Mouse (Mus musculus): ENCODE data around the gene Vmn1r217. TPM values are rescaled to one million over a fixed set of nuclear protein-coding genes. Genes with fewer than 3 reads are reported as not detected.
"Not testable (repeated sequence)": the region's sequence is repeated elsewhere in the genome, so short reads cannot be mapped to it uniquely, and the experiment has no call there.

Vmn1r217 gene
- not detected in 2 replicates for polyA plus RNA-seq (2016; fragmentation: Nextera tagmentation; extraction: Ambion mirVana)

GRCm38 (mm10) chr13:23118126-23118525 is at the start of gene Vmn1r217:
TSS of gene Vmn1r217 (minus strand) at chr13:23118226.
- H3K36me3 ChIP-seq; ATAC-seq (ENCODE audit: low FRiP score); H3K4me3 ChIP-seq; H3K9me3 ChIP-seq (replicated peaks); H3K4me1 ChIP-seq; H3K27ac ChIP-seq; H3K27me3 ChIP-seq; H3K4me2 ChIP-seq (replicated peaks); H3K9ac ChIP-seq: not testable (repeated sequence)
- WGBS = 80% methylated on average over 1 of the region's 1 CpGs

- not testable (repeated sequence) for H3K4me2 ChIP-seq (replicated peaks); H3K9me3 ChIP-seq (replicated peaks); H3K9ac ChIP-seq; ATAC-seq (ENCODE audit: low FRiP score); H3K27me3 ChIP-seq; H3K27ac ChIP-seq; H3K4me3 ChIP-seq; H3K4me1 ChIP-seq; H3K36me3 ChIP-seq
- WGBS = 88% methylated on average over 4 of the region's 4 CpGs
Observed at GRCm38 (mm10) chr13:23166471-23166870, 48.4 kb upstream of the Vmn1r217 start.

- Histone ChIP-seq H3K9ac (no peak within 1 kb of the TSS), H3K4me2 (replicated peaks) (no peak within 1 kb of the TSS), H3K4me3 (no peak within 1 kb of the TSS), H3K36me3 (no peaks in the 10 kb centered on the region), H3K27ac (no peak within 1 kb of the TSS), H3K4me1 (no peaks in the 10 kb centered on the region), H3K9me3 (replicated peaks) (no peaks in the 10 kb centered on the region), H3K27me3 (no peaks in the 10 kb centered on the region)
- 85% methylated on average over 4 of the region's 4 CpGs for WGBS
- ATAC-seq (ENCODE audit: low FRiP score) = no peak
Observed at GRCm38 (mm10) chr13:23159012-23159411, 41.0 kb upstream of the Vmn1r217 start, which contains the start of gene Vmn1r219. TSS of gene Vmn1r219 (plus strand) at chr13:23159312.

- no peak for ATAC-seq (ENCODE audit: low FRiP score)
Observed at GRCm38 (mm10) chr13:23157848-23158247, 39.8 kb upstream of the Vmn1r217 start.

DNA sequence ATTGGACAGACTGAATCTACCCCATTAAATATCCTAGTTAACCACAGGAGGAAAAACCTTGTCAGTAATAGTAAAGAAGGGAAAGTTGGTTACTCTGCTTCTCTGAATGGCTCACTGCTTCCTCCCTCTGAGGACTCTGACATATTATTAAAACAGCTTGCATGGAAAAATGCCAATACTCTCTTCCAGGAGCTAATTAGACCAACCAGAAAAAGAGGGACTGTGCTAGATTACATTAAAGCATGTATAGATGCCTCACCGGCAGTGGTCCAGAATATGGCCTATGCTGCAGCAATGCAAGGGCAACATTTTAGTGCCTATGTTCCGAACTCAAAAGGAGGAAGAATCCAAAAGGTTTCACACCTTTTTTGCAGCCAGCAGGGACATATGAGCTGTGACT is 20.9 kb upstream of the Vmn1r217 start:
- no peaks in the 10 kb centered on the region for H3K9me3 ChIP-seq (replicated peaks)
- no peak overlapping the region for H3K27ac ChIP-seq
- no peaks in the 10 kb centered on the region for H3K36me3 ChIP-seq
- no peaks in the 10 kb centered on the region for H3K4me1 ChIP-seq
- H3K27me3 ChIP-seq = no peaks in the 10 kb centered on the region
- WGBS = 90% methylated on average over 2 of the region's 2 CpGs
- H3K9ac ChIP-seq = no peak overlapping the region
- H3K4me2 ChIP-seq (replicated peaks) = no peak overlapping the region
- H3K4me3 ChIP-seq = no peak overlapping the region
- ATAC-seq (ENCODE audit: low FRiP score) = no peak

More at GRCm38 (mm10) chr13:23157848-23158247, 39.8 kb upstream of the Vmn1r217 start:
- no peak overlapping the region for H3K4me3 ChIP-seq
- no peak overlapping the region for H3K4me2 ChIP-seq (replicated peaks)
- no peak overlapping the region for H3K27ac ChIP-seq
- H3K4me1 ChIP-seq = no peaks in the 10 kb centered on the region
- H3K9ac ChIP-seq = no peak overlapping the region
- no peaks in the 10 kb centered on the region for H3K9me3 ChIP-seq (replicated peaks)
- H3K27me3 ChIP-seq = no peaks in the 10 kb centered on the region
- H3K36me3 ChIP-seq = no peaks in the 10 kb centered on the region
- 75% methylated on average over 3 of the region's 3 CpGs for WGBS

DNA sequence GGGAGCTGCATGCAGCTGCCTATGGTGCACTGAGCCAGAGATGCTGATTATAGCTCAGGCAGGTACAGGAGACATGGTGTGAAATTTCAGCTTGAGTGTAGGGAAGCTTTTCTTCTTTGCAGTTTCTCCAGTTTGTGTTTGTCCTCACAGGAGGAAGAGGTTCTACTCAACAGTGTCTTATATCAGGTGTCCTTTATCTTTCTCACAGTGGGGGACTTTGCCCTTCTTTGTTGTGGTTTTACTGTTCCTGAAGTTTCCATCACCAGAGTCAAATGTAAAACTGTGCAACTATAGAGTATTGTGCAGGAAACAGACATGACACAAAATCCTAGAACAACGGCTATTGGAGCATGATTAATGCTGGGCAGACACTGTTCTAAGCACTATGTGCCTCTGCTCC is 15.5 kb upstream of the Vmn1r217 start:
- H3K27ac ChIP-seq = no peak overlapping the region
- 78% methylated on average over 1 of the region's 1 CpGs for WGBS
- ATAC-seq (ENCODE audit: low FRiP score) = no peak
- no peaks in the 10 kb centered on the region for H3K36me3 ChIP-seq
- H3K4me2 ChIP-seq (replicated peaks) = no peak overlapping the region
- no peak overlapping the region for H3K9ac ChIP-seq
- H3K27me3 ChIP-seq = no peaks in the 10 kb centered on the region
- H3K9me3 ChIP-seq (replicated peaks) = no peaks in the 10 kb centered on the region
- no peak overlapping the region for H3K4me3 ChIP-seq
- no peaks in the 10 kb centered on the region for H3K4me1 ChIP-seq

DNA sequence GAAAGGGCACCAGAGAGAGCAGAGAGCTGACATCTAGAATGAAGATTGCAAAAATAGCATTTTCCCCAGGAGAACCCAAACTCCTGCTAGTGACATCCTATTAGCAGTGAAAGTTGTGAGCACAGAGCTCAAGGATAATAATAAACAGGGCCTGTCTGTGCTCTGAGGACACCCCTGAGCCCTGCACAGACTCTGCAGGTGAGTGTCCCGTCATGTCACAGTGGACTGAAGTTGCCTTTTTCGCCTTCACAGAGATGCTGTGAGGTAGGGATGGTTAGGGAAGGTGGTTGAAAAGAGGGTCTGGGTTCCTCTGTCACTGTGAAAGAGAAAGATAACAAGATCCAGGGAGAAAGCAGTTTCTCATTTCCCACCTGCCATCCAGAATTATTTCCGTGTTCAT is 15.1 kb upstream of the Vmn1r217 start, which contains the start of gene Vmn1r218:
Gene Vmn1r218, plus strand, starts transcription at position 57 of the 400 bp plus-strand sequence.
- no peak within 1 kb of the TSS for H3K27ac ChIP-seq
- no peaks in the 10 kb centered on the region for H3K27me3 ChIP-seq
- whole genome bisulfite sequencing = 77% methylated on average over 3 of the region's 3 CpGs
- ATAC-seq (ENCODE audit: low FRiP score) = no peak
- no peak within 1 kb of the TSS for H3K9ac ChIP-seq
- H3K4me1 ChIP-seq = no peaks in the 10 kb centered on the region
- no peaks in the 10 kb centered on the region for H3K9me3 ChIP-seq (replicated peaks)
- no peak within 1 kb of the TSS for H3K4me2 ChIP-seq (replicated peaks)
- no peak within 1 kb of the TSS for H3K4me3 ChIP-seq
- no peaks in the 10 kb centered on the region for H3K36me3 ChIP-seq

DNA sequence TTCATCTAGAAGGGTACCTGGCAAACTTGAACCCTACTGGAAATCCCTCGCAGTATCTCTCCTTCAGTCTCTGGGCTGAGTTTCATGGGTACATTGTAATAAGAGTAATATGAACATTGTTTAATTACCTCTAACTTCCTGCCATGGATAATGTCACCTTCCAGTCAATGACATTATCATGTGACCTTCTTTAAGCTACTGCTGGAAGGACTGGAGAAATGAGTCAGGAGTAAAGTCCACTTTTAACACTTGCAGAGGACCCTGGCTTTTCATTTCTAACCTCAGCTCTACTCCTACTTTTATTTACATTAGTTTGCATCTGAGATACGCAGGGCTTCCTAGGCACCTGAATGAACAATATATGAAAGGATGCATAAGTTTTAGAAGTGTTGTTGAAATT is 2.6 kb upstream of the Vmn1r217 start:
- Histone ChIP-seq H3K4me3 (no peak overlapping the region), H3K27me3 (no peaks in the 10 kb centered on the region), H3K36me3 (no peaks in the 10 kb centered on the region), H3K4me2 (replicated peaks) (no peak overlapping the region), H3K27ac (no peak overlapping the region), H3K9me3 (replicated peaks) (no peaks in the 10 kb centered on the region), H3K4me1 (no peaks in the 10 kb centered on the region), H3K9ac (no peak overlapping the region)
- 87% methylated on average over 2 of the region's 2 CpGs for WGBS
- ATAC-seq (ENCODE audit: low FRiP score) = no peak

DNA sequence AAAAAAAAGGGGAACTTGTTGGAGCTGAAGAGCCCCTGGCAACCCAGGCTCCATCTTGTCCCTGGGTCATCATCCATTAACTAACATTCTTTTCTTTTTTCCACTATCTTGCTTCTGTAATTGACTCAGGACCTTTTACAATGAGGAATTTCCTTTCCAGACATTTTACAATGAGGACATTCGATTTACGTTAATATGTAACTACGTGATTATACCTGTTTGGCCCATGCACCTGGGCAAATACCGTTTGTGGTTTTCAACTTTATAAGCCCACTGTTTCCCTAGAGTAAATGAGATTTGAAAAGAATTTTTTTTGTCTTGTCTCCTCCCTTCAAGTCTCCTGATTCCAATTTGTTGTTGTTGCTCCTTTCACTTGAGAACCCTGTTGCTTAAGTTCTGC is 23.6 kb downstream of the Vmn1r217 start:
- no peak overlapping the region for H3K27ac ChIP-seq
- H3K9me3 ChIP-seq (replicated peaks) = no peaks in the 10 kb centered on the region
- H3K9ac ChIP-seq = no peak overlapping the region
- ATAC-seq (ENCODE audit: low FRiP score) = no peak
- WGBS = 93% methylated on average over 4 of the region's 4 CpGs
- H3K4me3 ChIP-seq = no peak overlapping the region
- H3K4me1 ChIP-seq = no peaks in the 10 kb centered on the region
- no peaks in the 10 kb centered on the region for H3K27me3 ChIP-seq
- no peaks in the 10 kb centered on the region for H3K36me3 ChIP-seq
- no peak overlapping the region for H3K4me2 ChIP-seq (replicated peaks)

DNA sequence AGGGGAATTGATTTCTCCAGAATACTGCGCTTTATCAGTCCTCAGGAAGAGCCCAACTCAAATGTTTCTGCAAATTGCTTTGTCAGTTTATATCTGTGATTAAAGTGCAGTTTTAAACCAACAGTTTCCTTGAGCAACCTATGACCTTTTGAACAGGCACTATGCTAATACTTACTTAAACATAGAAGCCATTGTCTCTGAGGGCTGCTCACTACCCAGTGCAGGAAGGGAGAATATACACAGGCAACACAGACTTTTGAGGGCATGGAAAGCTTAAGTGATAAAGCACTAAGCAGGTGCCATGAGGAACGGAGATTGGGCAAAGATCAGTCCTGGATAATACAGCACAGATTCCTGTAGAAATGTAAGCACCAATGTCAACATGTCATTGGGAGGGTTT is 48.7 kb downstream of the Vmn1r217 start:
- H3K27me3 ChIP-seq = no peaks in the 10 kb centered on the region
- H3K9me3 ChIP-seq (replicated peaks) = no peaks in the 10 kb centered on the region
- no peak for ATAC-seq (ENCODE audit: low FRiP score)
- H3K27ac ChIP-seq = no peak overlapping the region
- WGBS = 92% methylated on average over 2 of the region's 2 CpGs
- H3K36me3 ChIP-seq = no peaks in the 10 kb centered on the region
- H3K9ac ChIP-seq = no peak overlapping the region
- H3K4me3 ChIP-seq = no peak overlapping the region
- no peaks in the 10 kb centered on the region for H3K4me1 ChIP-seq
- H3K4me2 ChIP-seq (replicated peaks) = no peak overlapping the region

DNA sequence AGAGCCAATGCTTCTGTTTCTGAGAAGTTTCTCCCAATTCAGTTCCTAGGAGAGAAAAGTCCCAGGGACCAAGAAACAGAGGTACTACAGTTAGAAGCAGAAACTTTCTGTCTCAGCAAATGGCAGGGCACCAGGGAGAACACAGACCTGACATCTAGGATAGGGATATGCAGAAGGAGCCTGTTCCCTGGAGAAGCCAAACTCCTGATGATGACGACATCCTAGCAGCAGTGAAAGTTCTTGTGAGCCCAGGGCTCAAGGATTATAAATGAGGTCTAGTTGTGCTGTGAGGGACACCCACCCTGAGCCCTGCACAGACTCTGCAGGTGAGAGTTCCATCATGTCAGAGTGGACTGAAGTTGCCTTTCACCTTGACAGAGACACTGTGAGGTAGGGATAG is 50.3 kb downstream of the Vmn1r217 start, which contains the start of gene Vmn1r215:
Gene Vmn1r215, plus strand, starts transcription at position 301 of the 400 bp plus-strand sequence.
- Histone ChIP-seq H3K36me3 (no peaks in the 10 kb centered on the region), H3K4me1 (no peaks in the 10 kb centered on the region), H3K4me2 (replicated peaks) (no peak within 1 kb of the TSS), H3K9ac (no peak within 1 kb of the TSS), H3K27me3 (no peaks in the 10 kb centered on the region), H3K4me3 (no peak within 1 kb of the TSS), H3K9me3 (replicated peaks) (no peaks in the 10 kb centered on the region), H3K27ac (no peak within 1 kb of the TSS)
- no peak for ATAC-seq (ENCODE audit: low FRiP score)
- WGBS = 81% methylated on average over 1 of the region's 1 CpGs

- Histone ChIP-seq H3K9ac (no peak overlapping the region), H3K27me3 (no peaks in the 10 kb centered on the region), H3K36me3 (no peaks in the 10 kb centered on the region), H3K4me1 (no peaks in the 10 kb centered on the region), H3K27ac (no peak overlapping the region), H3K4me3 (no peak overlapping the region), H3K9me3 (replicated peaks) (no peaks in the 10 kb centered on the region), H3K4me2 (replicated peaks) (no peak overlapping the region)
- no peak for ATAC-seq (ENCODE audit: low FRiP score)
- WGBS = 45% methylated on average over 1 of the region's 1 CpGs
Observed at GRCm38 (mm10) chr13:23057778-23058177, 60.2 kb downstream of the Vmn1r217 start.
